Mouse (Mus musculus): Measurements from ENCODE around the gene Srpx. TPM values are rescaled to one million over a fixed set of nuclear protein-coding genes. Genes with fewer than 3 reads are reported as not detected.

Gene Srpx
- total RNA-seq (2023): under 1 TPM in 1 of 2 experiments, not detected in 1; 0.18 TPM

GRCm38 (mm10) chrX:10117065-10117719 lies at the start of gene Srpx:
Gene Srpx (minus strand): TSS chrX:10117709.

Other genes starting within 250 kb of the Srpx start
- gene Sytl5, start 232.1 kb downstream of the Srpx start, total RNA-seq (2023): not detected
- 1 to 10 TPM; 1.4 to 2.0 TPM for gene Rpgr, start 99.2 kb upstream of the Srpx start, total RNA-seq (2023)
- gene Otc, start 134.6 kb upstream of the Srpx start, total RNA-seq (2023): not detected